Mouse (Mus musculus) heart, postnatal 25 days (tissue): ENCODE results near the gene Capn1. TPM values are rescaled to one million over a fixed set of nuclear protein-coding genes. Genes with fewer than 3 reads are reported as not detected.

Experiments used
- DNase-seq: peaks from one replicate; pipeline ENCODE4 v3.0.0; 2022; ENCODE audit warnings: low spot score
- intact Hi-C: fragments of 180-260 bp; cut with DNase I; formaldehyde crosslinking; loops from one replicate; pipeline ENCODE4 v1.15.1; 2025
- total RNA-seq, 2 experiments: library from RNA; stranded (reverse); gene quantifications; 2 replicates each; pipeline ENCODE4 v1.2.3; 2021

Capn1 gene
- total RNA-seq, 2 experiments from 2014 or later = 27.5 to 32.8 TPM

DNA sequence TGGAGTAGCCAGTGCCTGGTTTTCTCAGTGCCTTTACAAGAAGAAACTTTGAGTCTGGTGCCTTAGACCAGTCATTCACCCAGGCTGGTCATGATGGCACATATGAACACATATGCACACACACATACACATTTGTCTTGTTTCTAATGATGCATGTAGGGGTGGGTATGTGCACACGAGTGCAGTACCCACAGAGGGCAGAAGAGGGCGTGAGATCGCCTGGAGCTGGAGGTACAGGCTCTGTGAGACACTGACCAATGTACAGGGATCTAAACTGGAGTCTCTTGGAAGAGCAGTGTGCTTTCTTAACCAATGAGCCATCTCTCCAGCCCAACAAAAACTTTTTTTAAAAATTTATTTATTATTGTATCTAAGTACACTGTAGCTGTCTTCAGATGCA lies 17.5 kb downstream of the Capn1 start:
- intact Hi-C loops = no loop called here
- no peak for DNase-seq

DNA sequence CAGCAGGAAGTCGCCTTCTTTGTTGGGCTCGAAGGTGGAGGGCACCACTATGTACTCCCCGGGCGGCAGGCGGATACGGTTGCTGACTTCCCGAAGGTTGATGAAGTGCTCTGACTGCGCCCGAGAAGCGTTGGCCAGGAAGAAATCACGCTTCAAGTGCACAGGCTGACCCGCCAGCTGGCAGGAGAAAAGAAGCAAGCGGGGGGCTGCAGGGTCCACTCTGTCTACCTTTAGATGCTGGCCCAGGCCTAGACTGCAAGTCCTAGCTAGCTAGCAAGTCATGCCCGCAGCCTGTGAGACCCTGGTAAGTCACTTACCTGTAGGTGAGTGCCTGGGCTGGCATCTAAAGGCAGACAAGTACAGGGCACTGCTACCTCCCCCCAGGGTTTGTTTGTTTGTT lies 21.0 kb downstream of the Capn1 start:
- intact Hi-C loops = no loop called here
- DNase-seq = no peak

GRCm38 (mm10) chr19:5992012-5992411 lies 23.7 kb downstream of the Capn1 start:
- DNase-seq = no peak
- intact Hi-C loops = no loop called here

GRCm38 (mm10) chr19:5991467-5991866 lies 24.2 kb downstream of the Capn1 start:
- no peak for DNase-seq
- intact Hi-C loops = no loop called here

GRCm38 (mm10) chr19:5990921-5991320 lies 24.8 kb downstream of the Capn1 start:
- no peak for DNase-seq
- intact Hi-C loops = no loop called here

- no peak for DNase-seq
- intact Hi-C loops = no loop called here
Observed at GRCm38 (mm10) chr19:5990033-5990432, 25.7 kb downstream of the Capn1 start.

- DNase-seq = no peak
- intact Hi-C loops = no loop called here
Observed at GRCm38 (mm10) chr19:5989585-5989984, 26.1 kb downstream of the Capn1 start.

DNA sequence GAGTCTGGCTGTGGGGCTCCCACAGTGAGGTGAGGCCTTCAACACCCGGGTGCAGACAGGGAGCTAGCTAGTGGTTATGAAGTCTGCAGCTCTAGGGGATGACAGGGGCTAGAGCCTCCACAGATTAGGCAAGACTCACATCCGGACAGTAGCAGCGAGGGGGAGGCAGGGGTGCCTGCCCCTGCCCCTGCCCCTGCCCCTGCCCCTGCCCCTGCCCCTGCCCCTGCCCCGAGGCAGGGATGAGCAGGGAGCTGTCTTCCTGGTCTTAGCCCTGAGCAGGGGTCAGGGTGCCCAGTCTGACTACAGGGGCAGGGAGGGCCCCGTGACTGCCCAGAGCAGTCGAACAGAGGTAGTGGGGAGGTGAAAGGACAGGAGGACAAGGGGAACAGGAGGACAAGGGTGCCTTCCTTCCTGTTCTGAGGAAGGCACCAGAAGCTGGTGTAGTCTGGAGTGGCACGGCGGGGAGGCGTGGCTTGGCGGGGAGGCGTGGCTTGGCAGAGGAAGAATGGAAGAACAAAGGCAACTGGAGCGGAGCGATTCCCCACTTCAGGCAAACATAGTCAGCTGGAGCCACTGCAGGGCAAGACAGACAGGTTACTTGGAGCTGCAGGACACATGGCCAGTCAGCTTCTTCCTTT lies 26.8 kb downstream of the Capn1 start:
- DNase-seq = no peak
- intact Hi-C loops = no loop called here

- intact Hi-C loops = no loop called here
- no peak for DNase-seq
Observed at GRCm38 (mm10) chr19:5988027-5988814, 27.5 kb downstream of the Capn1 start.

DNA sequence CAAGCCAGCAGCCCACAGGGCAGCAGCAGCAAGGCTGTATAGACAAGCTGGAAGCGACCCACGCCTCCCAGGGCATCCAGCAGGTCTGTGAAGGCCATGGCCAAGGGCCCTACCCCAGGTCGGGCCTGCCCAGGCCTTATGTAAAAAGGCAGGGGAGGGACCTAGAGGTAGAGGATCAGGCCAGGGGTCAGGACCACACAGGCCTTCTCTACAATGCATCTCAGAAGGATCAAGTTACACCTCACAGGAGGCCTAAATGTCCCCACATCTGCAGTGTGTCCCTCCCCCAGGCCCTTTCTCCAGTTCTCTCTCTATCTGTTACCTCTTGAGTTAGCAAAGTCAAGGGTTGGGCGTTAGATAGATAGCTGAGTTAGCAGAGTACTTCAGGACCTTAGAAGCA lies 29.7 kb downstream of the Capn1 start, which contains the start of gene Slc22a20:
TSS of gene Slc22a20 (minus strand) at position 101 of the 400 bp plus-strand sequence.
- intact Hi-C loops = no loop called here
- DNase-seq = no peak

- intact Hi-C loops = loop anchor here (5.0 kb wide), 1 partner anchor 132 kb away; no protein-coding TSS in a partner anchor
- no peak for DNase-seq
Observed at GRCm38 (mm10) chr19:5980477-5980876, 35.2 kb downstream of the Capn1 start.

GRCm38 (mm10) chr19:5977717-5978116 lies 38.0 kb downstream of the Capn1 start:
- intact Hi-C loops = no loop called here
- no peak for DNase-seq

- intact Hi-C loops = no loop called here
- DNase-seq = no peak
Observed at GRCm38 (mm10) chr19:5975676-5976075, 40.0 kb downstream of the Capn1 start.

GRCm38 (mm10) chr19:5975112-5975511 lies 40.6 kb downstream of the Capn1 start:
- intact Hi-C loops = no loop called here
- DNase-seq = no peak

DNA sequence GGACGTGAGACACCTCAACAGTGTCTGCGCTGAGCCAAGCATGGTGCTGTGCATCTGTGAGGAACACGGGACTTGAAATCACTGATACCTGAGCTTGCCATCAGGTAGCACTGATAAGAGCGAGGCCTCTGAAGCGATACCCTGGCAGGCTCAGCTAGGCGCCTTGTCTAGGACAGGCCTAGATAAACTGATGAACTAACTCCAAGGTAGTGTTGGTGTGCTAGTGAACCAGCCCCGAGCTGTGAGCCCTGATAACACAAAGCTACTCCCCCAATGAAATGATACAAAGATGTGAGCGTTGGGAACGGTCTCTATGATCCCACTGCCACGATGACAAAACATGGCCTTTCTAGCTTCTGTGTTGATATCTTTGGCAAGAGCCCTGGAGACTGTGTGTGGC lies 48.0 kb downstream of the Capn1 start:
- intact Hi-C loops = loop anchor here (1.0 kb wide), 1 partner anchor 159 kb away; no protein-coding TSS in a partner anchor
- no peak for DNase-seq

- intact Hi-C loops = loop anchor here (1.0 kb wide), 1 partner anchor 160 kb away; no protein-coding TSS in a partner anchor
- DNase-seq = no peak
Observed at GRCm38 (mm10) chr19:5966786-5967185, 48.9 kb downstream of the Capn1 start.

DNA sequence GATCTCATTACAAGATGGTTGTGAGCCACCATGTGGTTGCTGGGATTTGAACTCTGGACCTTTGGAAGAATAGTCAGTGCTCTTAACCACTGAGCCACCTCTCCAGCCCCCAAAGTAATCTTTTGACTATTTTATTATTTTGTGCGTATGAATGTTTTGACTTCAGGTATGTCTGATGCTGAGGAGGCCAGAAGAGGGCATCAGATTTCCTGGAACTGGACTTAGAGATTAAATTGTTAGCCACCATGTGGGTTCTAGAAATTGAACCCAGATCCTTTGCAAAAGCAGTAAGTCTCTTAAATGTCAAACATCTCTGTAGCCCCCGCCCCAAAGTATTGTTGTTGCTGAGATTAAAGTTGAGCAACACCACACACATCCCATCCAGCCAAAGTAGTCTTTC lies 49.8 kb downstream of the Capn1 start:
- intact Hi-C loops = loop anchor here (1.0 kb wide), 1 partner anchor 50 kb away; no protein-coding TSS in a partner anchor
- no peak for DNase-seq

- intact Hi-C loops = loop anchor here (1.0 kb wide), 1 partner anchor 51 kb away; no protein-coding TSS in a partner anchor
- no peak for DNase-seq
Observed at GRCm38 (mm10) chr19:5965280-5965679, 50.4 kb downstream of the Capn1 start.

DNA sequence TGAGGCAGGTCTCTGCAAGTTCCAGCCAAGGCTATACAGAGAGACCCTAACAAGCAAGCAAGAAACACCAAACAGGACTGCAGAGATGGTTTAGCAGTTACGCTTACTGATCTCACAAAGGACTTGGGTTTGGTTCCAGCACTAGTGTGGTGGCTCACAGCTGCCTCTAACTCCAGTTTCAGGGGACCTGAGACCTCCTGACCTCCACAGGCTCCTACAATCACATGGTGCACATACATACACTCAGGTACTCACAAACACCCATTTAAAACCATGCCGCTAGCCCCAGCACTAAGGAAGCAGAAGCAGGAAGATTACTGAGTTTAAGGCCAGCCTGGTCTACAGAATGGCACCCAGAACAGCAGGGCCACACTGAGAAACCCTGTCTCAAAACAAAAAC lies 50.9 kb downstream of the Capn1 start:
- intact Hi-C loops = loop anchor here (1.0 kb wide), 1 partner anchor 51 kb away; no protein-coding TSS in a partner anchor
- no peak for DNase-seq

DNA sequence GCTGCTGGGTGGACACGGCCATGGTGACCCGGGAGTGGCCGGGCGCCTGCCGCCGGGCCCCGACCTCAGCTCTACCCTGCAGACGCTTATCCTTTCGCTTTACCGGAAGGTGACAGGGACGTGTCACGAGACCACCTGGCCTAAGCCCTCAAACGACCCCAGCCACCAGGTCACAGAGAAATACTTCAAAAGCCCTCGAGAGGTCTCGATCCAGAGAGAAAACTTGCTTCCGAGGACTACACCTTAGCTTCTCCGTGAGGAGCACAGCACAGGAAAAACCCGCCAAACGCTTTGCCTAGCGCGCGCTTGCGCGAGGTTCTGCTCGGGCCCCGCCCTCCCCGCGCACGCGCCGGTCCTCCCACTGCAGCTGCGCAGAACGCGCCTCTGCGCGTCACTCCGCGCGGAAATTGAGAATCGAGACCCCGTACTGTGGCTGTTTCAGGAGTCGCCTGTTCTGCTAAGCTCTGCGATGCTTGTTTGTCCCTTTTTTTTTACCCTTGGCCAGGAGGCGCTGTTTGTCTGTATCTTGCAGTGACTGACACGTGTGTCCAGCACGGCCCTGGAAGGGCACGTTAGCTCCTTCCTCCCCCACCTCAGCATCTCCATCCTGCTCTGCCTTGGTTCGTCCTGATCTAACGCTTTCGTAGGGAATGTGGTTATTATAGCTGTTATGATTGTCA lies 51.7 kb downstream of the Capn1 start, which contains the start of gene Pola2:
TSS of gene Pola2 (minus strand) at position 320 of the 680 bp plus-strand sequence.
- DNase-seq = peak; percentile 77
- intact Hi-C loops = no loop called here
